Mouse (Mus musculus): ENCODE results near the gene Dlg5. TPM values are rescaled to one million over a fixed set of nuclear protein-coding genes. Genes with fewer than 3 reads are reported as not detected.

Gene Dlg5
- polyA plus RNA-seq, 1 experiment, result 14.5 TPM

DNA sequence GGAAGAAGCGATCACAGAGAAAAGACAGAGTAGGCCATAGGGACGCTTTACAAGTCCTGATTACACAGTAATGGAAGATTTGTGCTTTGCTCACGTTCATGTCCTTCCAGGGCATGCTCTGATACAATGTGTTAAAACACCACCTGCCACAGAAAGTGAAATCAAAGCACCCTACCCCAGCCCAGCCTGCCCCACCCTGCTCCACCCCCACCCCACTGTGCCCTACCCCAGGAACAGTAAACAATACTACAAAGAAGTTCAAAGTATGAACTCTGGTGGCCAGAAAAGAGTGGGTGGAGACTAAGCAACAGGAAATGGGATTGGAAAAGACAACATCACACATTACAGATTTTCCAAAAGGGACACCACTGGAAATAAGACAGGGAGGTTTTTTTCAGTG, 104.0 kb downstream of the Dlg5 start:
- DNase-seq (ENCODE audit: low read depth, low spot score), result peak; percentile 33
- WGBS, result 43% methylated on average over 3 of the region's 3 CpGs

- WGBS, result 40% methylated on average over 8 of the region's 8 CpGs
- DNase-seq (ENCODE audit: low read depth, low spot score), result no peak
Measured at GRCm38 (mm10) chr14:24140297-24140812, 105.4 kb downstream of the Dlg5 start.

GRCm38 (mm10) chr14:24136908-24137307, 108.8 kb downstream of the Dlg5 start:
- no peak for DNase-seq (ENCODE audit: low read depth, low spot score)
- WGBS, result 93% methylated on average over 11 of the region's 11 CpGs

- WGBS, result 75% methylated on average over 7 of the region's 7 CpGs
- no peak for DNase-seq (ENCODE audit: low read depth, low spot score)
Measured at GRCm38 (mm10) chr14:24134623-24135290, 111.0 kb downstream of the Dlg5 start.

GRCm38 (mm10) chr14:24133801-24134200, 111.9 kb downstream of the Dlg5 start:
- DNase-seq (ENCODE audit: low read depth, low spot score), result no peak
- 85% methylated on average over 8 of the region's 8 CpGs for WGBS

DNA sequence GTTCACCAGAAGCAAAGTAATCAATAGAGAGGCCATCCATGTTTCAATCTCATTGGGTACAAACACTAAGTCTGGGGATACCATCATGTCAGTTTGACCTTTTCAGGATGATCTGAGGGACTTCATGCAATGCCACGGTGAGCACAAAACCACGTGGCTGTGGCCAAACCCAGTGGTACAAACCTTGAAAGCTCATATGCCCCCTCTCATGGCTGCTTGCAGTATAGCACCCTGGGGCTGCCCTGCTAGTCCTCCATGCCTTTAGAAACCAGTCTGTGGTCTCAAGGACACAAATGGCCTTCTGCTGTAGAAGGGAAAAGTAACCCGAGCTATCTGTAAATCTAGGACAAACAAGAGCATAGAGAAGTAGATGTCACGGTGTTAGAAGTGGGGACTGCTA, 113.6 kb downstream of the Dlg5 start:
- 56% methylated on average over 4 of the region's 4 CpGs for WGBS
- no peak for DNase-seq (ENCODE audit: low read depth, low spot score)

- 75% methylated on average over 2 of the region's 2 CpGs for WGBS
- DNase-seq (ENCODE audit: low read depth, low spot score), result no peak
Measured at GRCm38 (mm10) chr14:24125069-24125468, 120.7 kb downstream of the Dlg5 start.

DNA sequence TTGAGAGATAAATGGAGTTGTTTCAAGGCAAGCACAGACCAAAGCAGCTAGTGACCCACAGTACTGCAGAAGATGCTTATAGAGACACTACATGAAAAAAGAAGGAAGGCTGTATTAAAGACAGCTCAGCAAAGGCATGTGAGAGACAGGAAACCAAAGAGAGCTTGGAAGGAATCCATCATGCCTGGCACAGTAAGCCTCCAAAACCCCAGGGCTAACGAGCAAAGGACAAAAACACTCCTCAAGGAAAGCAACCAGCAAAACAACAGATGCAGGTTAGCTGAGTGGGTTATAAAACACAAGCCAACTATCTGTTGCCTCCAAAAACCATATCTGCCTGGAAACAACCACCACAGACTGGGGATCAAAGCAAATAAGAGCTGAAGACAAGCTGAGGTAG, 121.5 kb downstream of the Dlg5 start:
- WGBS, result 40% methylated on average over 1 of the region's 1 CpGs
- no peak for DNase-seq (ENCODE audit: low read depth, low spot score)

DNA sequence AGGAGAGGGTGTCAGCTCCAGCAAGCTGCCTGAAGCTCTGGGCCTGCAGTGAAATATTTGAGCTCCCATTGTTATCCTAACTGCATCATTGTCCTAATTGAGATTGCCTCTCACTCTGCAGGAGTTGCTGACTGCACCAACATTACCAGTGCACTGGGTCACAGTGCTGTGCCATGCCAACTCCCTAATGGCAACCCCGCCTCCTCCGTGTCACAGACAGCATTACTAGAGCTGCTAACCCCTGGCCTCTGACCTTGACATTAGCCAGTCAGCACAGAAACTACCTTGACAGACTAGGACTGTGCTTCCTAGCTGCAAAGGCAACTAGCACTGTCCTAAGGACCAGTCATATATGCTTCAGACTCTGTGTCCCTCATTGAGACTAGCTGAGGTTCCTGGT, 139.0 kb downstream of the Dlg5 start:
- 77% methylated on average over 2 of the region's 2 CpGs for WGBS

DNA sequence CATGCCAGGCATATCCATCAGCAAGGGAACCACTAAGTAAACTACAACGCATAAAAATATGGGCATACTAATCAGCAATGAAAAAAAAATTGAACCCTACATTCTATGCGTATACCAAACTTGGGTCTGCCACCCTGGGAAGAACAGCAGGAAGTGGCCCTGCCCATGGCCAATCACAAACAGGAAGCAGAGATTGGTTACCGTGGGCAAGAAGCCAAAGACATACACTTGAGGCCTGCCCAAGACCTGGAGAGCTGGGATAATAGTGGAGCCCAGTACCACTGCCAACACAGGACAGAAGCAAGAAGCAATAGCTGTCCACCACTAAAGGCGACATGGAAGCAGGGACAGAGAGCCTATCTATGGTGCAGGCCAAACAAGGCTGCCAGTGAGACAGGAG, 146.9 kb downstream of the Dlg5 start:
- 65% methylated on average over 4 of the region's 4 CpGs for WGBS
- no peak for DNase-seq (ENCODE audit: low read depth, low spot score)

More for the DNA sequence above, 139.0 kb downstream of the Dlg5 start:
- DNase-seq (ENCODE audit: low read depth, low spot score), result no peak

GRCm38 (mm10) chr14:24094656-24095055, 151.1 kb downstream of the Dlg5 start:
- DNase-seq (ENCODE audit: low read depth, low spot score), result no peak
- 65% methylated on average over 1 of the region's 1 CpGs for WGBS

- DNase-seq (ENCODE audit: low read depth, low spot score), result no peak
- 96% methylated on average over 4 of the region's 4 CpGs for WGBS
Measured at GRCm38 (mm10) chr14:24093221-24093620, 152.5 kb downstream of the Dlg5 start.

DNA sequence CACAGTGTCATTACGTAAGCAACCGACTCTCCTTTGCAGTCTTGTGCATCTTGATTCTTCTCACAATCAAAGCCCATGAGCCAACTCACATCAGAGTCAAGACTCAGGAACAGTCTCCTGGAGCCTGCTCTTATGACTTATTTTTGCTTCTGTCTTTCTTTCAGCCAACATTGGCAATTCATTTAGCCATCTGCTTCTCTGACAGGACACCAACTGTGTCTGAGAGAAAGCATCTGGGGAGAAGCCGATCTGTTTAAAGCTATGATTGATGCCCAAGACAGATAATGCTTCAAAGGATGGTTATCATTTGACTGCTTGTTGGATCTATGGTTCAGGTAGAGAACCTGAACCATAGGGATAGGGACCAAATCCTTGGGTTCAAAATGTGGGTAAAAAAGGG, 153.3 kb downstream of the Dlg5 start:
- WGBS, result 91% methylated on average over 3 of the region's 3 CpGs
- no peak for DNase-seq (ENCODE audit: low read depth, low spot score)

- no peak for DNase-seq (ENCODE audit: low read depth, low spot score)
- WGBS, result 49% methylated on average over 1 of the region's 1 CpGs
Measured at GRCm38 (mm10) chr14:24090790-24091189, 154.9 kb downstream of the Dlg5 start.

GRCm38 (mm10) chr14:24089181-24089580, 156.5 kb downstream of the Dlg5 start:
- no peak for DNase-seq (ENCODE audit: low read depth, low spot score)
- 90% methylated on average over 3 of the region's 3 CpGs for WGBS

DNA sequence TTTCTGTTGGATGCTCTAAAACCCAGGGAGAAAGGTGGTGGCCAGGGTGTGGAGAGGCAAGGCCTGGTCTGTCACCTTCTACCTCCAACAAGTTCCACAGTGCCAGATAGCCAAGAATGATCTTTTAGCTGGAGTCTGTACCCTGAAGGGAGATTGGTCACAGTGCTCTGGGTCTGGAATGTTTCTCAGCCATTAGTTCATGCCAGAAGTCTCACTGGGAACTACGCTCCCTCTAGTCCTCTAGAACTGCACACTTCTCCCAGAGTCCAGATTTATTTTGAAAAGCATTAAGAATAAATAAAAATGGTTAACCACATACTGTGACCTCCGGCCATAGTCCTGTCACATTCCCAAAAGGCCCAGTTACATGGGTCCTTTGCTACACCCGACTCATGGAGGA, 158.3 kb downstream of the Dlg5 start:
- WGBS, result 82% methylated on average over 3 of the region's 3 CpGs
- DNase-seq (ENCODE audit: low read depth, low spot score), result no peak

GRCm38 (mm10) chr14:24086481-24086880, 159.2 kb downstream of the Dlg5 start:
- no peak for DNase-seq (ENCODE audit: low read depth, low spot score)
- 56% methylated on average over 5 of the region's 5 CpGs for WGBS

Other genes starting within 250 kb of the Dlg5 start
- 3.6 and 6.1 TPM in 2 replicates for gene Kcnma1, start 231.4 kb downstream of the Dlg5 start, polyA plus RNA-seq (2012; rRNA removed)
- not detected in 2 replicates for gene E330034G19Rik, start 47.3 kb upstream of the Dlg5 start, polyA plus RNA-seq (2012; rRNA removed)
- gene Polr3a, start 241.1 kb upstream of the Dlg5 start, polyA plus RNA-seq (2012; rRNA removed), result 5.0 and 7.5 TPM in 2 replicates
- 1,168 and 1,294 TPM in 2 replicates for gene Rps24, start 241.2 kb upstream of the Dlg5 start, polyA plus RNA-seq (2012; rRNA removed)

Measured in large intestine, adult 2 months (tissue).